In genomic region chr5:103761754-103762153, GRCm38 (mm10) we compare ENCODE assay signal across 32 mouse cellular contexts.
DNase-seq lines count a peak whose midpoint lies in the region; ATAC-seq and TF ChIP-seq lines count a peak whose summit lies in the region.
"Had no signal": no experiment of that assay in that cellular context is flagged by ENCODE, and none has a peak within 500 bp of the region (broad histone marks: within the 10 kb centered on the region; RNA-seq: fewer than 3 reads in every experiment).

No protein-coding gene starts in this region.

- peaks cover 33% of the 10 kb centered on the region for H3K4me1 ChIP-seq in heart, postnatal 0 days (ENCODE audit: control insufficient read depth, insufficient read depth)
- peaks cover 12% of the 10 kb centered on the region for H3K4me1 ChIP-seq in bone marrow, adult 2 months (ENCODE audit: control insufficient read depth, insufficient read depth, low read length)
- H3K4me1 ChIP-seq in liver, embryonic 15.5 days (replicated peaks): peaks cover 93% of the 10 kb centered on the region

- TF ChIP-seq EP300 in heart, postnatal 0 days (IDR thresholded peaks at IDR 0.05; ENCODE audit: low read depth): no peak

- no peak overlapping the region for H3K9ac ChIP-seq in heart, postnatal 0 days (replicated peaks; ENCODE audit: low read depth, low read length)
- H3K9ac ChIP-seq in liver, embryonic 15.5 days: no peak overlapping the region
- H3K9ac ChIP-seq: embryonic facial prominence, embryonic 15.5 days; heart, embryonic 15.5 days; hindbrain, embryonic 13.5 days; limb, embryonic 15.5 days; lung, embryonic 15.5 days; midbrain, embryonic 13.5 days; stomach, embryonic 15.5 days had no signal

- TF ChIP-seq CTCF in heart, postnatal 0 days (IDR thresholded peaks at IDR 0.05; ENCODE audit: low read depth): no peak
- TF ChIP-seq CTCF in bone marrow, adult 2 months (IDR thresholded peaks at IDR 0.05; ENCODE audit: control insufficient read depth, insufficient read depth, low read length): no peak

- no peak for ATAC-seq in heart, postnatal 0 days (ENCODE audit: insufficient read depth, low read depth)
- ATAC-seq in liver, embryonic 15.5 days (ENCODE audit: insufficient read depth): no peak
- ATAC-seq: forebrain, embryonic 14.5 days; inflammation-experienced regulatory T-cells, adult 6 months; midbrain, embryonic 13.5 days; Patski had no signal

- DNase-seq in cerebellum, adult 11-12 months: peak; percentile 3
- no peak for DNase-seq in cerebellum, postnatal 14 days
- DNase-seq in heart, postnatal 0 days (ENCODE audit: low spot score): no peak
- DNase-seq in heart, adult 18-20 months: no peak
- no peak for DNase-seq in lung, postnatal 10 days
- DNase-seq in left cerebral cortex, adult 8-10 months (ENCODE audit: low spot score in 2 of 2): no peak
- DNase-seq: adrenal gland, postnatal 25 days; cerebellum, adult 2 months; cerebellum, postnatal 25 days; gastrocnemius, postnatal 36 days; heart, adult 2 months; heart, postnatal 4 days; kidney, adult 11 months; kidney, postnatal 36 days; left cerebral cortex, postnatal 4 days; lung, postnatal 4 days; thymus, postnatal 14 days had no signal

- no peak for TF ChIP-seq POLR2A in bone marrow, adult 2 months (IDR thresholded peaks at IDR 0.05; ENCODE audit: borderline replicate concordance, control insufficient read depth, low read depth, low read length)

- H3K4me3 ChIP-seq in heart, postnatal 0 days (ENCODE audit: low read depth, low read length): no peak overlapping the region
- no peak overlapping the region for H3K4me3 ChIP-seq in bone marrow, adult 2 months (replicated peaks; ENCODE audit: control insufficient read depth, low read depth, low read length)
- H3K4me3 ChIP-seq in liver, embryonic 15.5 days (replicated peaks): peak overlapping the region; percentile 21; the same call in 1 of the 2 replicates
- H3K4me3 ChIP-seq: embryonic facial prominence, embryonic 15.5 days; heart, embryonic 15.5 days; hindbrain, embryonic 13.5 days; layer of hippocampus, adult 2 months; limb, embryonic 15.5 days; lung, embryonic 15.5 days; midbrain, embryonic 13.5 days; stomach, embryonic 15.5 days had no signal

- H3K27ac ChIP-seq in heart, postnatal 0 days (ENCODE audit: low read depth): peak overlapping the region; percentile 16; the same call in 1 of the 2 replicates
- peak overlapping the region; percentile 45; the same call in 1 of the 2 replicates for H3K27ac ChIP-seq in bone marrow, adult 2 months (ENCODE audit: control insufficient read depth, insufficient read depth, low read depth, low read length, poor library complexity)
- peak overlapping the region; percentile 83 for H3K27ac ChIP-seq in liver, embryonic 15.5 days (replicated peaks)
- H3K27ac ChIP-seq: embryonic facial prominence, embryonic 10.5 days; embryonic facial prominence, embryonic 15.5 days; hindbrain, embryonic 13.5 days; limb, embryonic 15.5 days; lung, embryonic 15.5 days; midbrain, embryonic 13.5 days; stomach, embryonic 15.5 days had no signal

- no peak overlapping the region for H3K4me2 ChIP-seq in heart, postnatal 0 days (ENCODE audit: low read depth, low read length)
- H3K4me2 ChIP-seq in liver, embryonic 15.5 days: peak overlapping the region; percentile 89
- H3K4me2 ChIP-seq: limb, embryonic 15.5 days; midbrain, embryonic 13.5 days had no signal

- H3K36me3 ChIP-seq in heart, postnatal 0 days (replicated peaks; ENCODE audit: control insufficient read depth, insufficient read depth, low read length): no peaks in the 10 kb centered on the region
- H3K36me3 ChIP-seq in liver, embryonic 15.5 days (replicated peaks): peaks cover 35% of the 10 kb centered on the region
- H3K36me3 ChIP-seq: embryonic facial prominence, embryonic 15.5 days; heart, embryonic 15.5 days; hindbrain, embryonic 13.5 days; limb, embryonic 15.5 days; lung, embryonic 15.5 days; midbrain, embryonic 13.5 days; stomach, embryonic 15.5 days had no signal

- no peaks in the 10 kb centered on the region for H3K27me3 ChIP-seq in heart, postnatal 0 days (ENCODE audit: control insufficient read depth, insufficient read depth, low read length)
- H3K27me3 ChIP-seq in liver, embryonic 15.5 days: no peaks in the 10 kb centered on the region
- H3K27me3 ChIP-seq: embryonic facial prominence, embryonic 15.5 days; heart, embryonic 15.5 days; hindbrain, embryonic 13.5 days; limb, embryonic 15.5 days; lung, embryonic 15.5 days; megakaryocyte, embryonic 14.5 days; Patski; stomach, embryonic 15.5 days had no signal

- H3K9me3 ChIP-seq in heart, postnatal 0 days (replicated peaks; ENCODE audit: control insufficient read depth, low read length): peaks cover 5% of the 10 kb centered on the region; the same call in 1 of the 2 replicates
- no peaks in the 10 kb centered on the region for H3K9me3 ChIP-seq in liver, embryonic 15.5 days (replicated peaks)
- H3K9me3 ChIP-seq: embryonic facial prominence, embryonic 15.5 days; heart, embryonic 15.5 days; limb, embryonic 15.5 days; lung, embryonic 15.5 days; stomach, embryonic 15.5 days had no signal

- 61% methylated on average over 7 of the region's 7 CpGs for WGBS in heart, postnatal 0 days
- 37% methylated on average over 7 of the region's 7 CpGs for WGBS in bone marrow, adult 2 months
- WGBS in liver, embryonic 15.5 days (ENCODE audit: insufficient replicate concordance): 33% methylated on average over 7 of the region's 7 CpGs

Comparison
In these comparisons a context has a peak if more than half of its experiments do, and no peak if none do; other contexts are left out.
1. H3K27ac ChIP-seq: peak in every context shown above with its lines; median percentile 83 in liver, embryonic 15.5 days; 45 in bone marrow, adult 2 months; 16 in heart, postnatal 0 days.